Mouse (Mus musculus): ENCODE data around the gene Sct. TPM values are rescaled to one million over a fixed set of nuclear protein-coding genes. Genes with fewer than 3 reads are reported as not detected.
A peak's percentile ranks its signal among the peaks of the same experiment; 100 is the strongest.

The Sct gene
- total RNA-seq, 1 experiment: 31.9 TPM

DNA sequence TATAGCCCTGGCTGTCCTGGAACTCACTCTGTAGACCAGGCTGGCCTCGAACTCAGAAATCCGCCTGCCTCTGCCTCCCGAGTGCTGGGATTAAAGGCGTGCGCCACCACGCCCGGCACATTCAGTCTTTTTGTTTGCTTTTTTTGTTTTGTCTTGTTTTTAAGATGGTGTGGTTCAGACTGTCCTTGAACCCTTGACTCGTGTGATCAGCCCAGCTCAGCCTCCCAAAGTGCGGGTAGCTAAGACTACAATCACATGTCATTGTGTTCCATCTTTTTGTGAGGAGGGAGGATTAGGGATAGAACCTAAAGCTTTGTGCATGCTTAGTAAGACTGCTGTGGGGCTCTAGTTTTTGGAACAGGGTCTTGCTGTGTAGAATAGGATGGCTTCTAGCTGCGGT, 47.4 kb downstream of the Sct start:
- in situ Hi-C loops (cut with MboI; ENCODE audit: low sequenced_read_pairs in 2 of 2, unreplicated experiment in 2 of 2): no loop called here
- Histone ChIP-seq H3K4me1 (ENCODE audit: control insufficient read depth in 2 of 2, insufficient read depth in 2 of 2, low read length in 2 of 2, poor library complexity in 1 of 2) (peaks cover 0 to 6% of the 10 kb centered on the region in 2 experiments; a peak in 2 of 4 replicates), H3K9ac (ENCODE audit: insufficient read depth, low read depth, low read length, poor library complexity, severe bottlenecking) (peak overlapping the region; percentile 23; the same call in 1 of the 2 replicates), H3K36me3 (ENCODE audit: control insufficient read depth, insufficient read depth, low read length, poor library complexity, severe bottlenecking) (peaks cover 39% of the 10 kb centered on the region), H3K27ac (ENCODE audit: insufficient read depth, low read depth, low read length, poor library complexity, severe bottlenecking) (no peak overlapping the region), H3K4me3 (ENCODE audit: insufficient read depth in 1 of 2, low read depth in 1 of 2, low read length in 2 of 2, poor library complexity in 1 of 2, severe bottlenecking in 1 of 2) (no peak overlapping the region), H3K9me3 (ENCODE audit: control insufficient read depth, insufficient read depth, low read depth, low read length) (no peaks in the 10 kb centered on the region)
- no peak for DNase-seq (ENCODE audit: low read depth, low spot score)
- TF ChIP-seq ZC3H11A (IDR thresholded peaks at IDR 0.05; ENCODE audit: borderline replicate concordance, low read depth, low read length): no peak
- TF ChIP-seq MAFK (IDR thresholded peaks at IDR 0.05; ENCODE audit: insufficient read depth, low read depth, low read length): no peak
- no peak for TF ChIP-seq ZNF384 (IDR thresholded peaks at IDR 0.05; ENCODE audit: low read depth, low read length)
- TF ChIP-seq CHD2 (IDR thresholded peaks at IDR 0.05; ENCODE audit: low read depth, low read length): no peak
- TF ChIP-seq HCFC1 (IDR thresholded peaks at IDR 0.05; ENCODE audit: borderline replicate concordance, insufficient read depth, low read length): no peak

DNA sequence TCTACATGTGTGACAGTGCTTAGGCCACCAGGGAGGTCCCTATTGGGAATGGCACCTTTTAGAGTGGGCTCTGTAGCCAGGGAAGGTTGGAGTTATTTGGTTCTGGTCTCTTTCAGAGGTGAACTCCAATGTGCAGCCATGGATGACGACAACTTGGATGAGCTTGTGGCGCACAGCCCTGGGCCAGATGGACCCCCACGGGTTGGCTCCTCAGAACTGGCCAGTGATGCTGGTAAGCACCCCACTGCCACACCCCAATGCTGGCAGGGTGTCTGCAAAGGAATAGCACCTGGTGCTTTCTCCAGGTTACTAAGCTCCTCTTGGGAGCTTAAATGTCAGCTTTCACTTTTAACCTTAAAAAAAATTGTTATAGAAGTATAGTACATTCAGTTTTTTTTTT, 47.8 kb downstream of the Sct start:
- Histone ChIP-seq H3K36me3 (ENCODE audit: control insufficient read depth, insufficient read depth, low read length, poor library complexity, severe bottlenecking) (peaks cover 39% of the 10 kb centered on the region), H3K4me1 (ENCODE audit: control insufficient read depth in 2 of 2, insufficient read depth in 2 of 2, low read length in 2 of 2, poor library complexity in 1 of 2) (peaks cover 0 to 6% of the 10 kb centered on the region in 2 experiments; a peak in 2 of 4 replicates), H3K9ac (ENCODE audit: insufficient read depth, low read depth, low read length, poor library complexity, severe bottlenecking) (no peak overlapping the region; the same call in 1 of the 2 replicates), H3K9me3 (ENCODE audit: control insufficient read depth, insufficient read depth, low read depth, low read length) (no peaks in the 10 kb centered on the region), H3K4me3 (ENCODE audit: insufficient read depth in 1 of 2, low read depth in 1 of 2, low read length in 2 of 2, poor library complexity in 1 of 2, severe bottlenecking in 1 of 2) (no peak overlapping the region), H3K27ac (ENCODE audit: insufficient read depth, low read depth, low read length, poor library complexity, severe bottlenecking) (no peak overlapping the region)
- TF ChIP-seq ZC3H11A (IDR thresholded peaks at IDR 0.05; ENCODE audit: borderline replicate concordance, low read depth, low read length): no peak
- TF ChIP-seq CHD2 (IDR thresholded peaks at IDR 0.05; ENCODE audit: low read depth, low read length): no peak
- no peak for TF ChIP-seq HCFC1 (IDR thresholded peaks at IDR 0.05; ENCODE audit: borderline replicate concordance, insufficient read depth, low read length)
- no peak for TF ChIP-seq ZNF384 (IDR thresholded peaks at IDR 0.05; ENCODE audit: low read depth, low read length)
- TF ChIP-seq MAFK (IDR thresholded peaks at IDR 0.05; ENCODE audit: insufficient read depth, low read depth, low read length): no peak
- DNase-seq (ENCODE audit: low read depth, low spot score): no peak
- in situ Hi-C loops (cut with MboI; ENCODE audit: low sequenced_read_pairs in 2 of 2, unreplicated experiment in 2 of 2): no loop called here

GRCm38 (mm10) chr7:141230570-141230969, 48.4 kb downstream of the Sct start:
- Histone ChIP-seq H3K36me3 (ENCODE audit: control insufficient read depth, insufficient read depth, low read length, poor library complexity, severe bottlenecking) (peaks cover 36% of the 10 kb centered on the region), H3K27ac (ENCODE audit: insufficient read depth, low read depth, low read length, poor library complexity, severe bottlenecking) (no peak overlapping the region), H3K9me3 (ENCODE audit: control insufficient read depth, insufficient read depth, low read depth, low read length) (no peaks in the 10 kb centered on the region), H3K4me1 (ENCODE audit: control insufficient read depth in 2 of 2, insufficient read depth in 2 of 2, low read length in 2 of 2, poor library complexity in 1 of 2) (peaks cover 0 to 6% of the 10 kb centered on the region in 2 experiments; a peak in 2 of 4 replicates), H3K9ac (ENCODE audit: insufficient read depth, low read depth, low read length, poor library complexity, severe bottlenecking) (no peak overlapping the region), H3K4me3 (ENCODE audit: insufficient read depth in 1 of 2, low read depth in 1 of 2, low read length in 2 of 2, poor library complexity in 1 of 2, severe bottlenecking in 1 of 2) (no peak overlapping the region)
- TF ChIP-seq HCFC1 (IDR thresholded peaks at IDR 0.05; ENCODE audit: borderline replicate concordance, insufficient read depth, low read length) (no peak), CHD2 (IDR thresholded peaks at IDR 0.05; ENCODE audit: low read depth, low read length) (no peak), MAFK (IDR thresholded peaks at IDR 0.05; ENCODE audit: insufficient read depth, low read depth, low read length) (no peak), ZC3H11A (IDR thresholded peaks at IDR 0.05; ENCODE audit: borderline replicate concordance, low read depth, low read length) (no peak), ZNF384 (IDR thresholded peaks at IDR 0.05; ENCODE audit: low read depth, low read length) (no peak)
- no peak for DNase-seq (ENCODE audit: low read depth, low spot score)
- in situ Hi-C loops (cut with MboI; ENCODE audit: low sequenced_read_pairs in 2 of 2, unreplicated experiment in 2 of 2): no loop called here

GRCm38 (mm10) chr7:141229702-141230101, 49.2 kb downstream of the Sct start:
- peak overlapping the region; percentile 69 to 95 for H3K4me3 ChIP-seq (ENCODE audit: insufficient read depth in 1 of 2, low read depth in 1 of 2, low read length in 2 of 2, poor library complexity in 1 of 2, severe bottlenecking in 1 of 2)
- in situ Hi-C loops (cut with MboI; ENCODE audit: low sequenced_read_pairs in 2 of 2, unreplicated experiment in 2 of 2): no loop called here
- no peak overlapping the region for H3K27ac ChIP-seq (ENCODE audit: insufficient read depth, low read depth, low read length, poor library complexity, severe bottlenecking)

More at GRCm38 (mm10) chr7:141229702-141230101, 49.2 kb downstream of the Sct start:
- DNase-seq (ENCODE audit: low read depth, low spot score): no peak
- H3K9ac ChIP-seq (ENCODE audit: insufficient read depth, low read depth, low read length, poor library complexity, severe bottlenecking): peak overlapping the region; percentile 98
- peaks cover 30% of the 10 kb centered on the region for H3K36me3 ChIP-seq (ENCODE audit: control insufficient read depth, insufficient read depth, low read length, poor library complexity, severe bottlenecking)
- peaks cover 0 to 6% of the 10 kb centered on the region in 2 experiments; a peak in 2 of 4 replicates for H3K4me1 ChIP-seq (ENCODE audit: control insufficient read depth in 2 of 2, insufficient read depth in 2 of 2, low read length in 2 of 2, poor library complexity in 1 of 2)
- no peaks in the 10 kb centered on the region for H3K9me3 ChIP-seq (ENCODE audit: control insufficient read depth, insufficient read depth, low read depth, low read length)
- TF ChIP-seq ZNF384 (IDR thresholded peaks at IDR 0.05; ENCODE audit: low read depth, low read length): no peak
- no peak for TF ChIP-seq ZC3H11A (IDR thresholded peaks at IDR 0.05; ENCODE audit: borderline replicate concordance, low read depth, low read length)
- TF ChIP-seq CHD2 (IDR thresholded peaks at IDR 0.05; ENCODE audit: low read depth, low read length): no peak
- TF ChIP-seq MAFK (IDR thresholded peaks at IDR 0.05; ENCODE audit: insufficient read depth, low read depth, low read length): no peak
- TF ChIP-seq HCFC1 (IDR thresholded peaks at IDR 0.05; ENCODE audit: borderline replicate concordance, insufficient read depth, low read length): no peak

Other genes starting within 250 kb of the Sct start
- gene B4galnt4, start 218.0 kb downstream of the Sct start, total RNA-seq (2012; rRNA removed): 31.1 and 78.3 TPM in 2 replicates
- gene Pkp3, start 200.9 kb downstream of the Sct start, total RNA-seq (2012; rRNA removed): 8.0 and 12.2 TPM in 2 replicates
- 18.2 and 56.2 TPM in 2 replicates for gene Sigirr, start 178.6 kb downstream of the Sct start, total RNA-seq (2012; rRNA removed)
- 26.4 and 102 TPM in 2 replicates for gene Ano9, start 161.3 kb downstream of the Sct start, total RNA-seq (2012; rRNA removed)
- gene Ptdss2, start 156.8 kb downstream of the Sct start, total RNA-seq (2012; rRNA removed): 65.1 and 82.8 TPM in 2 replicates
- gene Rnh1, start 106.3 kb downstream of the Sct start, total RNA-seq (2012; rRNA removed): 61.9 and 70.3 TPM in 2 replicates
- 130 and 133 TPM in 2 replicates for gene Hras, start 85.1 kb downstream of the Sct start, total RNA-seq (2012; rRNA removed)
- gene Lrrc56, start 85.0 kb downstream of the Sct start, total RNA-seq (2012; rRNA removed): 3.3 and 3.9 TPM in 2 replicates
- 4.0 and 6.4 TPM in 2 replicates for gene Lmntd2, start 65.1 kb downstream of the Sct start, total RNA-seq (2012; rRNA removed)
- 32.2 and 44.3 TPM in 2 replicates for gene Rassf7, start 63.3 kb downstream of the Sct start, total RNA-seq (2012; rRNA removed)
- 101 and 107 TPM in 2 replicates for gene Phrf1, start 50.3 kb downstream of the Sct start, total RNA-seq (2012; rRNA removed)
- 0.58 and 0.67 TPM in 2 replicates for gene Irf7, start 12.7 kb downstream of the Sct start, total RNA-seq (2012; rRNA removed)
- gene Cdhr5, start 2.3 kb downstream of the Sct start, total RNA-seq (2012; rRNA removed): 0.13 and 0.26 TPM in 2 replicates
- gene Drd4, start 12.9 kb upstream of the Sct start, total RNA-seq (2012; rRNA removed): 0.76 and 0.95 TPM in 2 replicates
- 23.7 and 31.1 TPM in 2 replicates for gene Deaf1, start 48.6 kb upstream of the Sct start, total RNA-seq (2012; rRNA removed)
- gene Tmem80, start 48.6 kb upstream of the Sct start, total RNA-seq (2012; rRNA removed): 7.3 and 9.7 TPM in 2 replicates
- 9.7 and 10.4 TPM in 2 replicates for gene Eps8l2, start 59.7 kb upstream of the Sct start, total RNA-seq (2012; rRNA removed)
- gene Taldo1, start 113.1 kb upstream of the Sct start, total RNA-seq (2012; rRNA removed): 327 and 432 TPM in 2 replicates
- 25.9 and 41.2 TPM in 2 replicates for gene Gatd1, start 135.0 kb upstream of the Sct start, total RNA-seq (2012; rRNA removed)
- 1.5 and 2.7 TPM in 2 replicates for gene Cend1, start 150.4 kb upstream of the Sct start, total RNA-seq (2012; rRNA removed)
- 16.2 and 19.8 TPM in 2 replicates for gene Slc25a22, start 158.8 kb upstream of the Sct start, total RNA-seq (2012; rRNA removed)
- 23.4 and 36.0 TPM in 2 replicates for gene Pidd1, start 164.9 kb upstream of the Sct start, total RNA-seq (2012; rRNA removed)
- 3,085 and 4,150 TPM in 2 replicates for gene Rplp2, start 168.2 kb upstream of the Sct start, total RNA-seq (2012; rRNA removed)
- 10.7 and 12.7 TPM in 2 replicates for gene Pnpla2, start 176.1 kb upstream of the Sct start, total RNA-seq (2012; rRNA removed)
- 5.8 and 11.7 TPM in 2 replicates for gene Cracr2b, start 182.0 kb upstream of the Sct start, total RNA-seq (2012; rRNA removed)
- gene Cd151, start 188.3 kb upstream of the Sct start, total RNA-seq (2012; rRNA removed): 238 and 257 TPM in 2 replicates
- gene Polr2l, start 196.0 kb upstream of the Sct start, total RNA-seq (2012; rRNA removed): 110 and 120 TPM in 2 replicates
- gene Tspan4, start 196.1 kb upstream of the Sct start, total RNA-seq (2012; rRNA removed): 75.9 and 98.8 TPM in 2 replicates